Mouse (Mus musculus): ENCODE measurements at regions not wholly inside any gene's neighbourhood (a gene's known extent, or its start where the extent isn't known, plus 50 kb on each side); places are given as distances from the start of the nearest gene placed in this dataset.

DNA sequence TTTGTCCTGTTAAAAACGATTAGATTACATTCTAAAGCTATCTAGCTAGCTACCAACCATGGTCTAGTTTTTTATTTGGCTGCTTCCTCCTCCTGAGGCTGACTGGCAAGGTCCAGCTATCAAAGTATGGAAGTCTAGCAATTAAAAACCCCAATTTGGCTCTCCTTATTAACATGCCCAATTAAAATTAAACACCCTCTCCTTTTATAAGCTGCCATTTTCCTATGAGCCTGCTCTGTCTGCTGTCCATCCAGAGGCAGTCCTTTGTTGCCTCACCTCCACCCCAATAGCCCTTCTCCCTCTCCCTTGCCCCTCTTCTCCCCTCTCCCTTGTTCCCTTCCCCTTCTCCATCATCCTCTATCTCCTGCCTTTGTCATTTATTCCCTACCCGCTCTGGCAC lies 169.7 kb downstream of the Gja1 start:
- no peak overlapping the region for H3K9ac ChIP-seq (ENCODE audit: low read length)
- no peaks in the 10 kb centered on the region for H3K27me3 ChIP-seq (ENCODE audit: control insufficient read depth, insufficient read depth, low read length)
- ATAC-seq (ENCODE audit: low FRiP score, low TSS enrichment) (no peak), DNase-seq (ENCODE audit: low spot score) (no peak)
- no peak overlapping the region for H3K4me2 ChIP-seq (replicated peaks; ENCODE audit: low read depth)
- H3K4me3 ChIP-seq (ENCODE audit: low read depth, low read length): no peak overlapping the region
- no peaks in the 10 kb centered on the region for H3K9me3 ChIP-seq (ENCODE audit: control insufficient read depth, low read length)
- TF ChIP-seq EP300 (optimal IDR thresholded peaks at IDR 0.05) (no peak), CTCF (IDR thresholded peaks at IDR 0.05; ENCODE audit: low read depth) (no peak)
- WGBS: 50% methylated on average over 2 of the region's 2 CpGs
- no peaks in the 10 kb centered on the region for H3K36me3 ChIP-seq (ENCODE audit: control insufficient read depth, insufficient read depth, low read length)
- H3K4me1 ChIP-seq (replicated peaks; ENCODE audit: control insufficient read depth, insufficient read depth): no peaks in the 10 kb centered on the region
- no peak overlapping the region for H3K27ac ChIP-seq (replicated peaks)

GRCm38 (mm10) chr10:56547825-56548224 lies 170.7 kb downstream of the Gja1 start:
- Histone ChIP-seq H3K9ac (ENCODE audit: low read length) (no peak overlapping the region), H3K4me1 (replicated peaks; ENCODE audit: control insufficient read depth, insufficient read depth) (no peaks in the 10 kb centered on the region), H3K27ac (replicated peaks) (no peak overlapping the region), H3K36me3 (ENCODE audit: control insufficient read depth, insufficient read depth, low read length) (no peaks in the 10 kb centered on the region), H3K4me2 (replicated peaks; ENCODE audit: low read depth) (no peak overlapping the region), H3K27me3 (ENCODE audit: control insufficient read depth, insufficient read depth, low read length) (no peaks in the 10 kb centered on the region), H3K9me3 (ENCODE audit: control insufficient read depth, low read length) (no peaks in the 10 kb centered on the region), H3K4me3 (ENCODE audit: low read depth, low read length) (no peak overlapping the region)
- TF ChIP-seq EP300 (optimal IDR thresholded peaks at IDR 0.05) (no peak), CTCF (IDR thresholded peaks at IDR 0.05; ENCODE audit: low read depth) (no peak)
- DNase-seq (ENCODE audit: low spot score) (no peak), ATAC-seq (ENCODE audit: low FRiP score, low TSS enrichment) (no peak)
- WGBS: 88% methylated on average over 3 of the region's 4 CpGs

- no peaks in the 10 kb centered on the region for H3K4me1 ChIP-seq (replicated peaks; ENCODE audit: control insufficient read depth, insufficient read depth)
These were observed 189.8 kb downstream of the Gja1 start for GRCm38 (mm10) chr10:56566836-56567442.

GRCm38 (mm10) chr10:56582065-56582464 lies 204.9 kb downstream of the Gja1 start:
- no peaks in the 10 kb centered on the region for H3K9me3 ChIP-seq (ENCODE audit: control insufficient read depth, low read length)
- DNase-seq (ENCODE audit: low spot score) (no peak), ATAC-seq (ENCODE audit: low FRiP score, low TSS enrichment) (no peak)
- WGBS: 33% methylated on average over 6 of the region's 6 CpGs
- H3K36me3 ChIP-seq (ENCODE audit: control insufficient read depth, insufficient read depth, low read length): no peaks in the 10 kb centered on the region
- no peak overlapping the region for H3K4me3 ChIP-seq (ENCODE audit: low read depth, low read length)
- no peak for TF ChIP-seq CTCF (IDR thresholded peaks at IDR 0.05; ENCODE audit: low read depth)
- TF ChIP-seq EP300 (optimal IDR thresholded peaks at IDR 0.05): no peak
- H3K4me1 ChIP-seq (replicated peaks; ENCODE audit: control insufficient read depth, insufficient read depth): no peaks in the 10 kb centered on the region
- H3K27me3 ChIP-seq (ENCODE audit: control insufficient read depth, insufficient read depth, low read length): no peaks in the 10 kb centered on the region
- H3K4me2 ChIP-seq (replicated peaks; ENCODE audit: low read depth): no peak overlapping the region
- no peak overlapping the region for H3K27ac ChIP-seq (replicated peaks)
- H3K9ac ChIP-seq (ENCODE audit: low read length): no peak overlapping the region

More at GRCm38 (mm10) chr10:56566836-56567442, 189.8 kb downstream of the Gja1 start:
- TF ChIP-seq EP300 (optimal IDR thresholded peaks at IDR 0.05): no peak
- no peak for TF ChIP-seq CTCF (IDR thresholded peaks at IDR 0.05; ENCODE audit: low read depth)
- no peaks in the 10 kb centered on the region for H3K9me3 ChIP-seq (ENCODE audit: control insufficient read depth, low read length)
- ATAC-seq (ENCODE audit: low FRiP score, low TSS enrichment) (no peak), DNase-seq (ENCODE audit: low spot score) (no peak)
- no peak overlapping the region for H3K9ac ChIP-seq (ENCODE audit: low read length)
- H3K4me3 ChIP-seq (ENCODE audit: low read depth, low read length): no peak overlapping the region
- H3K36me3 ChIP-seq (ENCODE audit: control insufficient read depth, insufficient read depth, low read length): no peaks in the 10 kb centered on the region
- 84% methylated on average over 12 of the region's 12 CpGs for WGBS
- no peak overlapping the region for H3K4me2 ChIP-seq (replicated peaks; ENCODE audit: low read depth)
- H3K27me3 ChIP-seq (ENCODE audit: control insufficient read depth, insufficient read depth, low read length): no peaks in the 10 kb centered on the region
- no peak overlapping the region for H3K27ac ChIP-seq (replicated peaks)

GRCm38 (mm10) chr10:56587205-56587604 lies 210.1 kb downstream of the Gja1 start:
- no peaks in the 10 kb centered on the region for H3K4me1 ChIP-seq (replicated peaks; ENCODE audit: control insufficient read depth, insufficient read depth)
- H3K27me3 ChIP-seq (ENCODE audit: control insufficient read depth, insufficient read depth, low read length): no peaks in the 10 kb centered on the region
- DNase-seq (ENCODE audit: low spot score) (no peak), ATAC-seq (ENCODE audit: low FRiP score, low TSS enrichment) (no peak)
- no peak overlapping the region for H3K27ac ChIP-seq (replicated peaks)
- TF ChIP-seq CTCF (IDR thresholded peaks at IDR 0.05; ENCODE audit: low read depth) (no peak), EP300 (optimal IDR thresholded peaks at IDR 0.05) (no peak)
- no peaks in the 10 kb centered on the region for H3K36me3 ChIP-seq (ENCODE audit: control insufficient read depth, insufficient read depth, low read length)
- WGBS: 66% methylated on average over 2 of the region's 2 CpGs
- H3K4me3 ChIP-seq (ENCODE audit: low read depth, low read length): no peak overlapping the region
- H3K9ac ChIP-seq (ENCODE audit: low read length): no peak overlapping the region
- H3K9me3 ChIP-seq (ENCODE audit: control insufficient read depth, low read length): no peaks in the 10 kb centered on the region
- H3K4me2 ChIP-seq (replicated peaks; ENCODE audit: low read depth): no peak overlapping the region

GRCm38 (mm10) chr10:56597382-56597781 lies 220.3 kb downstream of the Gja1 start:
- no peak for DNase-seq (ENCODE audit: low spot score)
- WGBS: 39% methylated on average over 5 of the region's 5 CpGs

More at GRCm38 (mm10) chr10:56597382-56597781, 220.3 kb downstream of the Gja1 start:
- Histone ChIP-seq H3K27me3 (ENCODE audit: control insufficient read depth, insufficient read depth, low read length) (no peaks in the 10 kb centered on the region), H3K4me3 (ENCODE audit: low read depth, low read length) (no peak overlapping the region), H3K4me1 (replicated peaks; ENCODE audit: control insufficient read depth, insufficient read depth) (no peaks in the 10 kb centered on the region), H3K9me3 (ENCODE audit: control insufficient read depth, low read length) (no peaks in the 10 kb centered on the region), H3K27ac (replicated peaks) (no peak overlapping the region), H3K9ac (ENCODE audit: low read length) (no peak overlapping the region), H3K36me3 (ENCODE audit: control insufficient read depth, insufficient read depth, low read length) (no peaks in the 10 kb centered on the region), H3K4me2 (replicated peaks; ENCODE audit: low read depth) (no peak overlapping the region)
- no peak for ATAC-seq (ENCODE audit: low FRiP score, low TSS enrichment)
- TF ChIP-seq CTCF (IDR thresholded peaks at IDR 0.05; ENCODE audit: low read depth): no peak
- no peak for TF ChIP-seq EP300 (optimal IDR thresholded peaks at IDR 0.05)
